Mouse (Mus musculus) forebrain, embryonic 13.5 days (tissue): Measurements from ENCODE around the gene Lgals2. TPM values are rescaled to one million over a fixed set of nuclear protein-coding genes. Genes with fewer than 3 reads are reported as not detected.

Source experiments
- ATAC-seq: fragments of 200-750 bp; cut with Nextera tagmentation; 2 replicates; pipeline ENCODE4 v1.8.0; 2017
- H3K27ac ChIP-seq: fragments of 300-500 bp; sonication (generic); 2 replicates; pipeline ENCODE4 v1.5.1; 2015; ENCODE audit warnings: inconsistent platforms, mild to moderate bottlenecking, moderate library complexity
- H3K27me3 ChIP-seq: fragments of 300-500 bp; sonication (generic); 2 replicates; pipeline ENCODE4 v1.6.1; 2015; ENCODE audit warnings: mild to moderate bottlenecking, inconsistent platforms
- H3K36me3 ChIP-seq: fragments of 300-500 bp; sonication (generic); 2 replicates; pipeline ENCODE4 v1.6.1; 2015; ENCODE audit warnings: mild to moderate bottlenecking, inconsistent platforms; ENCODE audit not compliant: poor library complexity, severe bottlenecking
- H3K4me1 ChIP-seq: fragments of 300-500 bp; sonication (generic); 2 replicates; pipeline ENCODE4 v1.6.1; 2015; ENCODE audit warnings: inconsistent platforms
- H3K4me2 ChIP-seq: fragments of 300-500 bp; sonication (generic); 2 replicates; pipeline ENCODE4 v1.6.1; 2015; ENCODE audit warnings: inconsistent platforms, mild to moderate bottlenecking, moderate library complexity
- H3K4me3 ChIP-seq: fragments of 300-500 bp; sonication (generic); 2 replicates; pipeline ENCODE4 v1.5.1; 2015; ENCODE audit warnings: mild to moderate bottlenecking, inconsistent platforms
- H3K9ac ChIP-seq: fragments of 300-500 bp; sonication (generic); 2 replicates; pipeline ENCODE4 v1.6.1; 2015; ENCODE audit warnings: mild to moderate bottlenecking, inconsistent platforms
- H3K9me3 ChIP-seq: fragments of 300-500 bp; sonication (generic); replicated peaks from 2 replicates; pipeline ENCODE4 v1.6.1; 2016; ENCODE audit warnings: inconsistent platforms
- WGBS: fragments of 180-500 bp; shearing (Covaris S2); methylation state at CpG from one replicate; pipeline ENCODE4 v1.1.7; 2015; 5-methylcytosine and 5-hydroxymethylcytosine counted together
- microRNA-seq: library from miRNA; unstranded; fragments of <30 nt; microRNA quantifications from one replicate; pipeline ENCODE4, GENCODE M21; 2016
- polyA plus RNA-seq: library from polyadenylated mRNA; unstranded; fragments of >200 nt; fragmentation: Nextera tagmentation; extraction: Ambion mirVana; gene quantifications from 2 replicates; pipeline ENCODE4 v1.2.1, GENCODE M21; 2015

Lgals2 gene
- polyA plus RNA-seq, 1 experiment from 2014 or later = not detected

DNA sequence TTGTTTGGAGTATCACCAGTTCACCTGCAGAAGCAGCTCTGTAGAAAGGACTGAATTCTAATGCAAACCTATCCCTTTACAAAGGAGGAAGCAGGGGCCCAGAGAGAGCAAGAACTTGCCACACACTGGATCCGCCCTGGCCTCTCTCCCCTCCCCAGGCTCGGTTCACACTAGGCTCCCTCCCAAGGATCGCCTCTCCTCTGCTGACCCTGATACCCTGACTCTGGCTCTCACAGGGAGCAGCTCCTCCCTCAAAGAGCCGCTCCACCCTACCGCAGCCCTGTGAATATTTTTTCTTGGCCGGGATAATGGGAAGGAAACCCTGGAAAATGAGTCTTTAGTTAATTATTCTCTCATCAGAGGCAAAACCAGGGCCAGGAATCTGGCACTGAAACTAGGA, 51.0 kb downstream of the Lgals2 start:
- Histone ChIP-seq H3K4me3 (no peak overlapping the region), H3K4me2 (no peak overlapping the region), H3K36me3 (no peaks in the 10 kb centered on the region), H3K4me1 (peaks cover 30% of the 10 kb centered on the region), H3K27ac (no peak overlapping the region), H3K9ac (no peak overlapping the region), H3K27me3 (peaks cover 61% of the 10 kb centered on the region), H3K9me3 (no peaks in the 10 kb centered on the region)
- no peak for ATAC-seq
- WGBS = 5% methylated on average over 6 of the region's 6 CpGs

DNA sequence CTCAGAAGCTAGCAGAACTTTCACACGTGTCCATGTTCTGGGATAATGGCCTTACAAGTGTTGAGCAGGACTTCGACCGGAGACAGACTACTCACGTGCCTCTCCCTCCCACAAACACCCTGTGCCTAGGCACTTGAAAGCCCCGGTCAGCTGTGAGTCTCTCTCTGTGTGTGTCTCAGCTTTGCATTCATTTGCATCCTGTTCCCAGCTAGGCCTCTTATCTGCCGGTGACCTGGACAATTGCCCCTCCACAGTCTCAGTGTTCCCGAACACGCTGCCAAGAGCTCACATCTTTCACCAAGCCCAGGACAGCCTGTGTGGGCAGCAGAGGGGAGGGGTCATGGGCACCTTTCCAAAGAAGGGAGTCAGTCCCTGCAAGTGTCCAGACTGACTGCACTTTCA, 51.8 kb downstream of the Lgals2 start:
- Histone ChIP-seq H3K27me3 (peaks cover 61% of the 10 kb centered on the region), H3K4me3 (no peak overlapping the region), H3K4me1 (peaks cover 30% of the 10 kb centered on the region), H3K4me2 (peak overlapping the region; percentile 73; the same call in 1 of the 2 replicates), H3K36me3 (no peaks in the 10 kb centered on the region), H3K9me3 (no peaks in the 10 kb centered on the region), H3K27ac (no peak overlapping the region), H3K9ac (no peak overlapping the region)
- peak; percentile 36; the same call in 1 of the 2 replicates for ATAC-seq
- WGBS = 2% methylated on average over 8 of the region's 8 CpGs

DNA sequence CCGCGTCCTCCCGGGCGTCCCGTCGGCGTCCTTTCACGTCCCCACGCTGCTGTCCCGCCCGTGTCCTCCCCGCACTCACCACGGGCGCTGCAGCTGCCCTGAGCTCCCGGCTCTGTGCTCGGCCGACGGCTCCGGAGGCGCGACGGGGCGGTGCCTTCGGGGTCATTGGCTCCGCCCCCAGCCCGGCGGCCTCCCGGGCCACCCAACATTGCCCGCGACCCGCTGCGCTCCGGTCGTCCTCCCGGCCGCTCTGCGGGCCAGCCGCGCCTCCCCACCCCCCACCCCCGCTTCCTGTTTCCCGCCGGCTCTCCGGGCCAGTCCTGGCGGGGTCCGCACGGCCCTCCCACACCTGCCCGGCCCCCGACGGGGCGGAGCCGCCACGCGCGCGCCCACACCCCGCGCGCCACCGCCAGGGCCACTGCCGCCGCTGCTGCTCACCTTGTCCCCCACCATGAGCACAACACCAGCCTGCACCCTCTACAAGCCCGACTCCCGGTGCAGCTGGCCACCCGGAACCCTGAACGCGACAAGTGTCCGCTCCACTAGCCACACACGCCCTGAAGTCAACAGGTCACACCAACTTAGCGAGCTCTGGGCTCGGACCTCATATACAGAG, 52.4 kb downstream of the Lgals2 start, which contains the start of gene Card10:
Gene Card10, minus strand, starts transcription at position 267 of the 616 bp plus-strand sequence.
- peaks cover 59% of the 10 kb centered on the region for H3K27me3 ChIP-seq
- H3K4me2 ChIP-seq = peak within 1 kb of the TSS; percentile 73
- no peak within 1 kb of the TSS for H3K27ac ChIP-seq
- H3K9ac ChIP-seq = peak within 1 kb of the TSS; percentile 61
- WGBS = 1% methylated on average over 62 of the region's 70 CpGs
- peak within 1 kb of the TSS; percentile 56 for H3K4me3 ChIP-seq
- no peaks in the 10 kb centered on the region for H3K9me3 ChIP-seq
- H3K4me1 ChIP-seq = peaks cover 30% of the 10 kb centered on the region
- ATAC-seq = peak; percentile 53; the same call in 1 of the 2 replicates
- no peaks in the 10 kb centered on the region for H3K36me3 ChIP-seq

DNA sequence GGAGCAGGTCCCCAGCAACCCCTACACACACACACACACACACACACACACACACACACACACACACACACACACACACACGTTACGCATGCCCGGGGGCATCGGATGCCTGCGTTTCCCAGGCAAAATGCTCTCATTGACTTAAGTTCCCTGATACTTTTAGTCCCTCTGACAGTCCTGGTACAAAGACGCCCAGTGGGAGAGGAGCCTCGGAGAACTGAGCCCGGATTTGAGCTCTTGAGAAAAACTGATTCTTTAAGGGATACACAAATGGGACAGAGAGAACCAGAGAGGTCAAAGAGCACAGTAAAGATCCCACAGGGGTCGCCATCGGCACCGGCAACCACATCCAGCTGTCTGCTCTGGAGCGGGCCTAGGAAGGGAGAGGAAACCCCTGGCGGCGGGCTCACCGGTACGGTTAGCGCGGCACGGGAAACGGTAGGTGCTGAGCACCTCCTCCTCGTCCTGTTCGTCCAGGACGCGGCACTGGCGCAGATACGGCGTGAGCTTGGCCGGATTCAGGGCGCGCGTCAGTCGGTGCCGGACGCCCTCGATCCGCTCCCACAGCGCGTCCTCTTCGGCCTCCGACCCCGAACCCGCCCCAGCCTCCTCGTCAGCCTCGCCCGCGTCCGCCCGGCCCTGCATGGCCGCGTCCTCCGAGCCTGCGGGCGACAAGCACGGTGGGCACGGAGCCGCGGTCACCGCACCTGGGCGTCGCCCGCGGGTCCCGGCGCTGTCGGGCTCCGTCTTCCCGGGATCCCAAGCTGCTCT, 53.2 kb downstream of the Lgals2 start:
- Histone ChIP-seq H3K4me2 (peak overlapping the region; percentile 73), H3K27ac (no peak overlapping the region), H3K27me3 (peaks cover 59% of the 10 kb centered on the region), H3K9me3 (no peaks in the 10 kb centered on the region), H3K9ac (peak overlapping the region; percentile 61), H3K4me3 (peak overlapping the region; percentile 56), H3K36me3 (no peaks in the 10 kb centered on the region), H3K4me1 (peaks cover 30% of the 10 kb centered on the region)
- 4% methylated on average over 50 of the region's 67 CpGs for WGBS
- ATAC-seq = peak; percentile 24; the same call in 1 of the 2 replicates

DNA sequence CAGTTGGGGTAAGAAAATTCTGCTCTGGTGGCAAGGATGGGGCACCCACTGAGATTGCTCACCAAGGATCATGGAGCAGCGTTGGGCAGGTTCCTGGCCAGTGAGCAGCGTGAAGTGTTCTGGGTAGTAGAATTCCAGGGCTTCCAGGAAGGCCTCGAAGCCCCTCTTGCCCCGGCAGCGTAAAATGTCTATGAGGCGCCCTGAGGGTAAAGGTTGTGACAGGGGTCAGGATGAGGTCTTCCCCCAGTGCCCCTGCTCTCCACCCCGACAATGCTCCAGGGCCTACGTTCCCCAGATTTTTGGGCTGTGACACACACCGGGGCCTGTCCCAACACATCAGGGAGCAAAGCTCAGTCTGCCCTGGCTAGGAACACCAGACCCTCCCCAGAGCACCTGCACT, 53.8 kb downstream of the Lgals2 start:
- 0 out of 2 replicates have a peak overlapping the region, but pooled peaks have one; percentile 73 for H3K4me2 ChIP-seq
- no peaks in the 10 kb centered on the region for H3K9me3 ChIP-seq
- H3K27ac ChIP-seq = no peak overlapping the region
- ATAC-seq = no peak
- WGBS = 81% methylated on average over 9 of the region's 9 CpGs
- peaks cover 56% of the 10 kb centered on the region for H3K27me3 ChIP-seq
- peak overlapping the region; percentile 56; the same call in 1 of the 2 replicates for H3K4me3 ChIP-seq
- no peaks in the 10 kb centered on the region for H3K36me3 ChIP-seq
- no peak overlapping the region for H3K9ac ChIP-seq
- H3K4me1 ChIP-seq = peaks cover 31% of the 10 kb centered on the region

Small RNA genes within 50 kb of the gene (microRNA-seq; reads per million reads assigned to microRNA genes)
- gene Mir6955 = not detected

Other genes with a start within 250 kb of the Lgals2 start
- gene Elfn2, start 136.8 kb downstream of the Lgals2 start, polyA plus RNA-seq = 1.7 and 1.8 TPM in 2 replicates
- 136 and 138 TPM in 2 replicates for gene Mfng, start 82.1 kb downstream of the Lgals2 start, polyA plus RNA-seq
- 0.92 and 0.93 TPM in 2 replicates for gene Card10, start 52.5 kb downstream of the Lgals2 start, polyA plus RNA-seq
- 5.0 and 5.5 TPM in 2 replicates for gene Cdc42ep1, start 12.9 kb downstream of the Lgals2 start, polyA plus RNA-seq
- gene Gga1, start 21.7 kb upstream of the Lgals2 start, polyA plus RNA-seq = 50.3 and 53.7 TPM in 2 replicates
- 0.15 and 0.16 TPM in 2 replicates for gene Gm49510, start 44.1 kb upstream of the Lgals2 start, polyA plus RNA-seq
- 3.7 and 5.4 TPM in 2 replicates for gene Sh3bp1, start 44.2 kb upstream of the Lgals2 start, polyA plus RNA-seq
- gene Pdxp, start 58.4 kb upstream of the Lgals2 start, polyA plus RNA-seq = 54.4 and 55.5 TPM in 2 replicates
- gene Lgals1, start 71.2 kb upstream of the Lgals2 start, polyA plus RNA-seq = 91.7 and 110 TPM in 2 replicates
- 50.3 and 59.3 TPM in 2 replicates for gene Nol12, start 79.4 kb upstream of the Lgals2 start, polyA plus RNA-seq
- gene Triobp, start 92.2 kb upstream of the Lgals2 start, polyA plus RNA-seq = 35.6 and 39.2 TPM in 2 replicates
- 546 and 569 TPM in 2 replicates for gene H1f0, start 172.9 kb upstream of the Lgals2 start, polyA plus RNA-seq
- not detected in 2 replicates for gene Galr3, start 186.4 kb upstream of the Lgals2 start, polyA plus RNA-seq
- 53.0 and 53.9 TPM in 2 replicates for gene Ankrd54, start 207.4 kb upstream of the Lgals2 start, polyA plus RNA-seq
- gene Eif3l, start 219.7 kb upstream of the Lgals2 start, polyA plus RNA-seq = 207 and 215 TPM in 2 replicates